Mouse (Mus musculus) lung, postnatal 0 days (tissue): ENCODE results near the gene Snrnp25.

ENCODE experiments used
- CTCF ChIP-seq: IDR thresholded peaks from 2 replicates; pipeline ENCODE4 v1.5.1; 2016; ENCODE audit warnings: antibody characterized with exemption, mild to moderate bottlenecking
- EP300 ChIP-seq: IDR thresholded peaks from 2 replicates; pipeline ENCODE4 v1.6.1; 2016; ENCODE audit warnings: antibody characterized with exemption, mild to moderate bottlenecking, control low read depth

DNA sequence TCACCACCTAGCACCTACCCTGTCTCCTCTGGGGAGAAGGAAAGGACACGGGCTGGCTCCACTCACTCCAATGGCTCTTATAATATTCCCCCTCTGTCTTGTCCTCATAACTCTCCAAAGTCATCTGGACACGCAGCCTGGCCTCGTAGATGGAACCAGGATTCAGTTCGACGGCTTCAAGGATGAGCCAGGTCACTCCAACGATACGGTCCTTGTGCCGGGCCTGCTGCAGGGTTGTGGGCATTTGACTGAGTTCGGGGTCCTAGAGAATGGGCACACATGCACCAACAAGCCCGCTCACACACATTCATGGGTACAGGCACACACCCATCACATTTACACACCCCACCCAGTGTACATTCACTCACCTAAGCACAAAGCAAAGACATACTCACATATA, 12.1 kb upstream of the Snrnp25 start:
- TF ChIP-seq CTCF (no peak), EP300 (no peak)
